Mouse (Mus musculus) embryonic stem cell, embryonic (primary cell): ENCODE data around the gene Nkx2-3.

Experiments
- CTCF ChIA-PET, 4 experiments: fragments of 300-600 bp in 2 of 4; fragments of 350-600 bp in 2 of 4; sonication (Branson Sonifier 250); formaldehyde crosslinking; loops; one replicate each; lab custom pipeline; 2022; ENCODE audit warnings: inconsistent platforms in 2 of 4; lab: Charles Lee
- POLR2A ChIA-PET, 4 experiments: fragments of 300-600 bp in 2 of 4; fragments of 350-600 bp in 2 of 4; sonication (Branson Sonifier 250); formaldehyde crosslinking; loops; one replicate each; lab custom pipeline; 2022; ENCODE audit warnings: antibody characterized with exemption in 4 of 4, inconsistent platforms in 1 of 4; lab: Charles Lee

Nkx2-3 gene

DNA sequence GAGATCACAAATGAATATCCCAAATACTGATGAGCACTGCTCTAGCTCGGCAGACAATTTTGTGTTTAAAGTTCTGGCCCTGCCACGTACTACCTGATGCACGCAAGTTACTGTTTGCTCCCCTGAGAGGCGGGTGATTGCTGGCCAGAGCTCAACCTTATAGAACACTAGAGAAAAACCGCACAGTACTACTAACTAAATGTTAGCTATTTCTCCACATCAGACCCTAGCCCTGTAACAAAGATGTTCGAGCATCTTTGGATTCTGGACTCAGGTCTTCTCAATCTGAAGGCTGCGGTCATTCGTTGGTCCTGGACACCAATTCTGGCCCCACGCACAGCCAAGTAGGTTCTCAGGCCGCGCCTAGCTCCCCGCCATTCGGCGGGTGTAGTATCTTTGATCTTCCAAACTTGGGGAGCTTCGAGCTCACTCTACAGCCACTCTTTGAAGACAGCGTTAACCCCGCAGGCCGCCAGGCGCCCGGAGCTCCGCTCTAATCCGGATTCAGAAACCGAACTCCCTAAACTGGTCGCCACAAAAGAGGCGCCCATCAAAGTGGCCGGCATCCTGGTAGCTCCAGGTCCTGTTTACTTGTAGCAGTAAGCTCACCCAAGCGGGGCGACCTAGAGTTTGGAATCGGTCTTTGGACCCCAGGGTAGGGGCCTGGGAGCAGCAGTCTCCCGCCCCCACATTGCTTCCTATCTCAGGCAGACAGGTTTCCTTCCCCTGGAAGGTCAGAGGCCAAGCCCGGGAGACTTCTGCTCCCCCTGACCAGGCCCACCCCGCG, 11.4 kb upstream of the Nkx2-3 start:
- POLR2A ChIA-PET = interaction anchor here (0.6 to 9.1 kb wide), 12 partner anchors 9 to 76 kb away, joined by 3 to 99 read pairs (median 3); partner anchors contain the start of genes Slc25a28 (in 2 of the 4), Got1 (in 1 of the 4) and Nkx2-3 (in 1 of the 4)
- CTCF ChIA-PET = interaction anchor here (0.6 to 2.3 kb wide), 10 partner anchors 12 to 105 kb away, joined by 3 to 10 read pairs (median 4); partner anchors contain the start of gene Nkx2-3 (in 1 of the 4)

DNA sequence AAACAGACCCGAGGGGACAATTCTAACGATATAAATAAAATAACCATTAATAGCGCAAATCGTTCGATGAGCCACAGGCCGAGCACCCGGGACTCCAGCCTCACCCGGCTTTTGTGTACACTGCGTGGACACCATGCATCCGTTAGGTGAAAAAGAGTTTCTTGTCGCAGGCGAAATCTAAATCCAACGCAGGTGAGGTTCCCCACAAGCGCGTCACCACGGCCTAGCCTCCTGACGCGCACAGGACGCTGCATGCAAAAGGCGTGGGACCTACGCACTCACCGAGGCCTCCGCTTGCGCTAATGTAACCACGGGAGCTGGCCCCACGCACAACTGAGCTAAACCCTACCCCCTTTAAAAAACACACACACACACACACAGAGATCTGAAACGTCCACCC, 10.7 kb upstream of the Nkx2-3 start:
- POLR2A ChIA-PET = interaction anchor here in 2 of 4 experiments (0.9 to 9.1 kb wide), 5 partner anchors 8 to 73 kb away, joined by 3 to 99 read pairs (median 3); partner anchors contain the start of genes Nkx2-3 (in 1 of the 2) and Slc25a28 (in 1 of the 2)
- CTCF ChIA-PET = interaction anchor here in 2 of 4 experiments (0.6 to 1.9 kb wide), 5 partner anchors 11 to 106 kb away, joined by 3 to 7 read pairs (median 4); partner anchors contain the start of gene Nkx2-3 (in 1 of the 2)

DNA sequence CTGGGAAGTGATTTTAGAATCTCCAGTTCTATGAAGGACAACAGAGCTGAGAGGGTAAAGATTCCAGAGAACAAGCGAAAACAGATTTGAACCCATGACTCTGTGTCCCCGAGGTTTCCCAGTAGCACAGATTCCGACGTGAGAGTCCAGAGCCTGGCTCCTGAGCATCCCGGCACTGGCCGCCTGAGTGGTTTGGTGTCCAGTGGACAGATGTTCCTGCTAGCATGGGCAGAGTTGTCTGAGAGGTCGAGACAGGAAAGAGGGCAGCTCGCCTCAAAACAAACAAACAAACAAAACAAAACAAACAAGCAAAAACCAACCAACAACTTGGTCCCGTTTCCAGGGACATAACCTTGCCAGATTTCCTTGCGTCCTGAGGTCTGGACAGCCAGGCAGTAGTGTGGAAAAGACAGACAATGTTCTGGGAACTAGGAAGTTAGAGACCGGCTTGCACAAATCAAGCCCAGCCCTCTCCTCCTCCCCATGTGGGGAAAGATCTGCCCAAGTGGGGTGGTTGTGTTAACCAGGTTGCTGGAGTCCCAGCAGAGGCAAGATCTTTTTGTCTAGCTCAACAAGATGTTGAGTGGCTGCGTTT, 10.0 kb upstream of the Nkx2-3 start:
- CTCF ChIA-PET = interaction anchor here in 3 of 4 experiments (0.6 to 1.9 kb wide), 3 partner anchors 24 to 119 kb away, joined by 3 to 7 read pairs (median 6); no protein-coding TSS in a partner anchor
- POLR2A ChIA-PET = interaction anchor here in 1 of 4 experiments (0.7 to 9.1 kb wide), 2 partner anchors 14 to 19 kb away, joined by 3 to 99 read pairs; partner anchors contain the start of gene Nkx2-3

DNA sequence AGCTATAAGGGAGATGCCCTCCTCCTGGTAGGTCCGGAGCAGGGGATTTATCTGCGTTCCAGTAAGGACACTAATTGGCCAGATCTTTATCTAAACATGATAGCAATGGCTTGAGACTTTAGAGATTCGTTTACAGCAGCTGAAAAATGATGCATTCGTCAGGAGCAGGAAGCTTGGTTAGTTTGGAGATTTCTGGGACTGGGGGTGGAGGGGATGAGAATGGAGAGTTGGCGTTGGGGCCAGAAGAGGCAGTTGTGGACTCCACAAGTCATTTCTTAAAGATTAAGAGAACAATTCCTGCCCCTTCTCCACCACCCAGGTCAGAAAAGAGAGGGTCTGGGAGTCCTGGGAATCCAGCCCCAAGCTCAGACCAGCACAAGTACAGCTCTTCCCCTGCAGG, 8.6 kb upstream of the Nkx2-3 start:
- POLR2A ChIA-PET = interaction anchor here in 3 of 4 experiments (0.6 to 9.1 kb wide), 3 partner anchors 12 to 643 kb away, joined by 3 to 99 read pairs (median 9); partner anchors contain the start of genes Got1 (in 1 of the 3) and Nkx2-3 (in 1 of the 3)
- CTCF ChIA-PET = interaction anchor here in 1 of 4 experiments (0.7 kb wide), 1 partner anchor 12 kb away, joined by 5 read pairs; no protein-coding TSS in a partner anchor

DNA sequence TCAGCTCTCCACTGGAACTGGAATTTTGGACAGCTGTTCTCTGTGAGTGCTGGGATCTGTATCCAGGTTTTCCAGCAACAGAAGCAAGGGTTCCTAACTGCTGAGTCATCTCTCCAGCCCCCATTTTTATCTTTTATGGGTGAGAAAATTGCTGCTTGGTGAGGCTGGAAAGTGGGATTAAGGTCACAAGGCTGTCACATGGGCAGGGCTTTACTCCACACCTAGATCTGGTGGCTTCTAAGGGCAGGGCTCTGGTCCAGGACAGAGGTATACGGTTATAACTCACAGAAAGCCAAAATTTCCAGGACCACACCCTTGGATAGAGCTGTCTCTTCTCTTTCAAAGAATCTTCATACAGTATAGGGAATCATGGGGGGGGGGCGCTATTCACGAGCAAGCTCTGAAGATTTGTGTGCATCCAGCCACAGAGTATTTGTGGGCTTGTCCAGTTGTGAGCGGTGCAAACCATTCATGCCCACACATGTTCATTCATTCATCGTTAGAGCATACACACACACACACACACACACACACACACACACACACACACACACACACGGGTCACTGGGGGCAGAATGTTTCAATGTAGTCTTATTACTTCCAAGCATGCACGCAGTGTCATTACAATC, 7.5 kb upstream of the Nkx2-3 start:
- CTCF ChIA-PET = interaction anchor here in 1 of 4 experiments (0.6 kb wide), 1 partner anchor 148 kb away, joined by 3 read pairs; the partner anchor contains the start of genes Cox15 and Cutc

DNA sequence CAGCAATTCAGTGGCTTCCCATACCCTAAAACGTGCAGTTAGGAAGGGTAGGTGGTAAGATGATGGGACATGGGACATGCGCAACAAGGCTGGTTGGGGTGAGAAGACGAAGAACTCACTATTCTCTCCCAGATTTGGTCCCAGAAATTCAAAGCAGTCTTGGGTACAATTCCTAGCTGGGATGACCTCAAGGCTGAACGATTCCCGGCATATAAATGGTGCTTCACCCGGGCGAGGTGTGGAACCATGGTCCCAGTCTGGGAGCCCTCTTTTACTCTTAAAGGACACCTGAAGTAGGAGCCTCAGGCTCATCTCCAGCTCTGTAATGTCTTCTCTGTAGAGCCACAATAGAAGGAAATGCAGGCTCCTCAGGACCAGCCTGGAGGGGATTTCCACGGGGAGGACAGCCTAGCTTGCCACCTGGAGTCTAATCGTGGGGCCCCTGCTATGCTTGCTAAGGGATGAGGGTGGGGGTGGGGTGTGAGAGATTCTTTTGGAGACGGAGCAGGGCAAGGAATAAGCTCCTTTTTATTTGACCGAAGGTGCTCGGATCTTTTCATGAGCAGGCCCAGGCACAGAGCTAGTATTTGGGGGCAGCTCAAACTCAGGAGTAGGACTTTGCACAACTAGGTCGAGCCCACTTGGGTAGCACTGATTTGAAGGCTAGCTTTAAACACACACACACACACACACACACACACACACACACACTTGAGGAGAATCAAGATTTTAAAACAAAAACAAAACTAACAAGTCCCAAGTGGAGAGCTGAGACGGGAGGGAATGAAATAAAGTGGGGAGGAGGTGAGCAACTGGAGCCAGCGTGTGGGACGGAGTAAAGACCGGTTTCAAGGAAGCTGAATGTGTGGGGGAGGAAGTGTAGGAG, 6.2 kb upstream of the Nkx2-3 start:
- ChIA-PET POLR2A (interaction anchor here in 3 of 4 experiments (0.6 to 9.1 kb wide), 11 partner anchors 10 to 337 kb away, joined by 3 to 99 read pairs (median 4); partner anchors contain the start of genes Slc25a28 (in 2 of the 3) and Nkx2-3 (in 1 of the 3)), CTCF (interaction anchor here (0.6 to 1.4 kb wide), 15 partner anchors 8 to 1624 kb away, joined by 3 to 12 read pairs (median 5); no protein-coding TSS in a partner anchor)

More for the DNA sequence above, 7.5 kb upstream of the Nkx2-3 start:
- POLR2A ChIA-PET = interaction anchor here in 2 of 4 experiments (0.6 to 9.1 kb wide), 3 partner anchors 11 to 160 kb away, joined by 3 to 99 read pairs (median 6); partner anchors contain the start of genes Nkx2-3 (in 1 of the 2) and Slc25a28 (in 1 of the 2)

DNA sequence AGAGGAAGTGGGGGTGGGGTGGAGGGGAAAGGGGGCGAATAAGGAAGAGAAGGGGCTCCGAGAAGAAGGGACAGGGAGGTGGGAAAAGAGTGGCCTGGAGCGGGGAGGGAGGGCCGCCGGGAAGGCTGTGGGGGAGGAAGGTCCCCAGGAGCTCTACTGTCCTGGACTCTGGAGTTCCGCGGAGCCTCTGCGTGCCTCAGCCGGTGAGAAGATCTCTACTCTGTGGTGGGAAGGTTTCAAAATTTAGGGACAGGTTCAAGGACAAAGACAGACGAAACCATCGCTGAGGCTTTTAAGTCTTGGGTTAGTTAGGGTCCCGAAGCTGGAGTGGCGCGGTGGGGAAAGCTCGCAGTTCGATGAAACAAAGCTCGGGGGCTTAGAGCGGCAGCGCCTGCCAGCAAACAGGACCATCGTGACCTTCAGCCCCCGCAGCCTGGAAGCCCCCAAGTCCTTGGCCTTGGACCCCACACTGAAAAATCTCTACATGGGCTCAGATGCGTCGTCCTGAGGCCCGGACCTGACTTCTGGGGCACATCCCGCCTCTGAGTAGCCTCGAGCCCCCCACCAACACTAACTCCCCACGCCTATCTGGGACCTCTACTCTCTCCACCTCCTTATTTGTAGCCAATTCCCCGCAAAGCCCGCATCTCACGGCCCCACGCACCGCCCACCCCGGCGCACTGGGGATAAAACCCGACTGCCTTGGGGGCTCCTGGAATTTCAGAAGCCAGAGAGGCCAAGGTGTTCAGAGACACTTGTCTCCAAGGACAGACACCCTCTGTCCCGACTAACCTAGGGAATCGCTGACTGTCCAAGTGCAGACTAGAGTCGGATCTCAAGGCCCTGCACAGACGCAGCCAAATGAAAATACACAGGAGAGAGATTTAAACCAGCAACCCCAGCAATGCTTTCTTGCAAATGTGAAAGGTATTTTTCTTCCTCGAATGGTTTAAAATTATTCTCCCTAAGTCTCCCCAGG, 5.3 kb upstream of the Nkx2-3 start:
- ChIA-PET CTCF (interaction anchor here in 3 of 4 experiments (0.5 to 1.4 kb wide), 11 partner anchors 9 to 1705 kb away, joined by 3 to 12 read pairs (median 5); no protein-coding TSS in a partner anchor), POLR2A (interaction anchor here in 3 of 4 experiments (0.6 to 9.1 kb wide), 11 partner anchors 9 to 336 kb away, joined by 3 to 99 read pairs (median 4); partner anchors contain the start of genes Slc25a28 (in 3 of the 3) and Nkx2-3 (in 1 of the 3))

DNA sequence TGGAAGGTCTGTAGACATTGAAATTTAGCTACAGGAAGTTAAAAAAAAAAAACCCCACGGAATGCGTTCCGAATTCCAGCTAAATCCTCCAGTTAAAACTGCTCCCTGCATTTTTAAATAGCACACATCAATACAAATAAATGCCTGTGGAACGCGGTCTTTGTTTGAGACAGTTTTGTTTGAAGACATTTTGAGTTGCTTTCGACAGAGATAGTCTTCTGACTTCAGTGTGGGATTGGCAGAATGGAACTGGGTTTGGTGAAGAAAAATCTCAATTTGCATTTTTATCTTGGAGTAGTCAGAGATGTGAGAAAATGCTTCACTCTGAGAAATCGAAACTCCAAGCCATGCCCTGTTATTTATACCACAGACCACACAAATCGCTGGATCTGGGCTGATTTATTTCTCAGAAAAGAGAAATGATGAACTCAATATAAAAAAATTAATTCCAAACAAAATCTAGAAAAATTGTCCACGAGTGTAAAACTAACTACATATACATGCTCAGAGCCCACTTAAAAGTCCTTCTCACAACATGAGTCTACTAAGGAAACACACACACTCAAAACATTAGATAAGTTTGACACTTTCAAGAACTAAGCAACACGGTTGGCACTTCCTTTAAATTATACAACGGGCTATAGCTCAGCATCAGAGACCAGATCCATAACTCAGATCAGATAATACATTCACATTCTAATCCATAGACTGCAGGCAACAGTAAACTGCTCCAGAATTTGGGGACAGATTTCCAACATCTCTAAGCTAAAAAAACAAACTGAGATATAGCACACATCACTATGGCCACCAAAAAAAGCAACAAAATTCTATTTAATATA, 4.1 kb upstream of the Nkx2-3 start:
- ChIA-PET CTCF (no interaction called here), POLR2A (interaction anchor here in 1 of 4 experiments (1.3 kb wide), 1 partner anchor 13 kb away, joined by 3 read pairs; no protein-coding TSS in a partner anchor)

DNA sequence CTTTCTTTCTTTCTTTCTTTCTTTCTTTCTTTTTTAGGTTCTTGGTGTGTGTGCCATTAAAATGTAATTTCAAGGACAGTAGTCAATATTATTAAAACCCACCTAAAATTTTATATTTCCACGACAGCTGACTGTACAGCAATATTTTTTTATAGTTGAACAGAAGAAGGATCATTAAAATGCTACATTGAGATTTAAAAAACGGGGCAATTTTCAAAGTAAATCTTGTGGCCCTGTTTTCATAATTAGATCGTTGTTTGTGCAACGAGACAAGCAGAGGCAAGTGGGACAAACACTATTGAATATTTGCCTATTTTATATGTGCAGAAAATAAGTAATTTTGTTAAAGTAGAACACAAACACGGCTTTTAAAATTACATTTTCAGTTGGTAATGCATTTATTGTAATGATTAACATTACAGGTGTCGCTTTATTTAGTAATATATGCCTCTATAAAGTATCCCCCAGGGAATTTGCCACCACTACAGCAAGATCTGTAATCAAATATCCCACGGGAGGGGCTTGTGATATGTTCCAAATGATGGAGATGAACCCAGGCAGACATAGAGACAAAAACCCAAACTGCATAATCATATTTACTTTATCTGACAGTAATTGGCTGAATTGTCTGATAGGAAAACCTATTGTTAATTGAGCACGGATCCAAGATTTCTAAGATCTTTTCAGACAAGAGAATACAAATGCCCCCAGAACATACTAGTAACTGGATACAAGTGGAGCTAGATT, 3.2 kb upstream of the Nkx2-3 start:
- ChIA-PET CTCF (interaction anchor here in 1 of 4 experiments (4.1 kb wide), 1 partner anchor 78 kb away, joined by 15 read pairs; no protein-coding TSS in a partner anchor), POLR2A (interaction anchor here in 2 of 4 experiments (0.9 to 1.3 kb wide), 4 partner anchors 8 to 99 kb away, joined by 3 to 4 read pairs (median 3); no protein-coding TSS in a partner anchor)

DNA sequence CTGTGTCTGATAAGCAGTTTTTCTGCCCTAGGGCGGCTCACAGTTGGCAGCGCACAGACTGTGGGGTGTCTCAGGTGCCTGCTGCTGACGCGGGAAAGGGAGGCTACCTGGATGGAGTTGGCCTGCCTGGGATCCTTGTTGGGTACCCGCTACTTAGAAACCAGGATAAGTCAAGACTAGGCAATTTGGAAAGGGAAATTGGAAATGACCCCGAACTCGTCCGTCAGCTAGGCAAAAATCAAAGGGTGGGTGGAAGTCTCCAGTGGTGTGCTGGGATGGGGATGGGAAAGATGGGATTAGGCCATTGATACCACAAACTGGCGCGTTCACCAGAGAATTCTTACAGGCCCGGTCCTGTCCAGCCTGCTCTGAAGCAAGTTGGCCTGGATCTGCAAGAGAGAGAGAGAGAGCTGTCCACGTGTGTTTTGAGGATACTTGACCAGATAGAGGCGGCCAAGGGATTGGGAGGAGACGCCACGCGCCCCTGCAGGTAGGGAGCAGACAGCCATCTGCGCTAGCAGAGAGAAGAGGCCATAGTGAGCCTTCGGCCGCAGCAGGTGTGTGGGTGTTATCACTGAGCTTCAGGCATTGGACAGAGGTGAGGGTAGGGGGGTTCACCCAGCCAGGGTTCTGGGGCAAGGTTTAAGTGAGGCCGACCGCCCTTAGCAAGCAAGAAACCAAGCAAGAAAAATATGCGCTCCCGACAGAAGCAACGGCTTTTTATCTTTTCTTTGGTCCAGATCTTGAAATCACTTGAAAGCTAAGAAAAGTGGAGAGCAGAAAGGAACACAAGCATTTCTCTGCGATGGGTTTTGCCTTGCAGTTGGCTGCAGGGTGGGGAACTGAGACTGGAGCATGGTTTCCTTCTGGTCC, 2.4 kb upstream of the Nkx2-3 start:
- CTCF ChIA-PET = interaction anchor here in 1 of 4 experiments (4.1 kb wide), 1 partner anchor 79 kb away, joined by 15 read pairs; no protein-coding TSS in a partner anchor
- POLR2A ChIA-PET = interaction anchor here in 2 of 4 experiments (0.5 to 1.3 kb wide), 6 partner anchors 9 to 99 kb away, joined by 3 to 5 read pairs (median 4); partner anchors contain the start of gene Slc25a28 (in 1 of the 2)

DNA sequence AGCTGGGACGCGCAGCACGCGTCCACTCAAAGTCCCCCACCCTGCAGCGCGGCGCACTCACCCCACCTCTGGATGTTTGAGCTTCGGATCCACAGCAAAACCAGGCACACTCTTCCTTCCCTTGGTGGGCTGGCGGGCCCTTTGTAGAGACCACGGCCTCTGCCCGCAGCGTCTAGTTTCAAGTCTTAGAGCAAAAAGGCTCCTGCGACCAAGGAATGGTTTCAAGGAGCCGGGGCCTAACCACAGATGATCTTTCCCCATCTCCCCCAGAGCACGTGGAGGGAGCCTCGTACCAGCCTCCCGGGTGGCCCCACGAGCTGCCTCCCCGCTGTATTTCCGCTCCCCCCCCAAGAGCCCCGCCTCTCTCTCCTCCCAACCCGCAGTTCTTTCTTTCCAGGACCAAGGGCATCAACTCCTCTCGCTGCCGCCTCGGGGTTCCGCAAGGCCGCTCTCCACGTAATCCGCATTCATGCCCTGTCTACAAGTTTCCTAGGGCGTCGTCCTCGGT, 1.7 kb upstream of the Nkx2-3 start:
- ChIA-PET POLR2A (interaction anchor here in 2 of 4 experiments (0.5 to 1.3 kb wide), 6 partner anchors 9 to 100 kb away, joined by 3 to 5 read pairs (median 4); partner anchors contain the start of gene Slc25a28 (in 1 of the 2)), CTCF (interaction anchor here in 1 of 4 experiments (4.1 kb wide), 1 partner anchor 80 kb away, joined by 15 read pairs; no protein-coding TSS in a partner anchor)

DNA sequence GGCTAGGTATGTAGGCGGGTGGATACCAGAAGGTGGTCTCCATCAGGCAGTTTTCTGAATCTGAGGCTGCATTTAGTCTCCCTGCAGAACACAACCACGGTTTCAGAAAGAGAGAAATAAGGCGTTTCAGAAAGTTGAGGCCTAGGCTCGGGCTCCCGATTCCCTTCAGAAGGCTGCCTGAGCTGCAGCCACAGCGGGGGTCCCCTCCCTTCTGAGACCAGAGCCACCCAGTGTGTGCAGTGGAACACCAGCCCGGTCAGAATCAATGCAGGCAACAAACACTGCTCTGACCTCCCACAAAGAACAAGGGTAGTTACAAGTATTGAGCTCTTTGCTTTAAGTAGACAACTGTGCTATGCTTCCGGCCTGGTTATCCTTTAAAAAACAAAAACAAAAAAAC, 1.0 kb upstream of the Nkx2-3 start:
- CTCF ChIA-PET = interaction anchor here (0.6 to 4.1 kb wide), 5 partner anchors 51 to 116 kb away, joined by 3 to 15 read pairs (median 4); no protein-coding TSS in a partner anchor

More for the DNA sequence above, 1.0 kb upstream of the Nkx2-3 start:
- POLR2A ChIA-PET = interaction anchor here in 2 of 4 experiments (0.5 to 9.8 kb wide), 5 partner anchors 9 to 94 kb away, joined by 3 to 99 read pairs (median 3); no protein-coding TSS in a partner anchor
